Mouse (Mus musculus) ES-E14 (cell line): ENCODE results near the gene C1ql4. TPM values are rescaled to one million over a fixed set of nuclear protein-coding genes. Genes with fewer than 3 reads are reported as not detected.

ENCODE experiments used
- DNase-seq: peaks from one replicate; pipeline ENCODE4 v3.0.0-alpha.2; 2013; ENCODE audit warnings: low read depth, low spot score
- H3K27ac ChIP-seq: 2 replicates; pipeline ENCODE4 v1.5.1; 2012; ENCODE audit warnings: low read depth, mild to moderate bottlenecking, low read length, moderate library complexity, mixed read lengths; ENCODE audit not compliant: poor library complexity, insufficient read depth, severe bottlenecking
- H3K36me3 ChIP-seq: 2 replicates; pipeline ENCODE4 v1.6.1; 2012; ENCODE audit warnings: mild to moderate bottlenecking, low read length, moderate library complexity, mixed read lengths; ENCODE audit not compliant: control insufficient read depth, poor library complexity, insufficient read depth, severe bottlenecking
- H3K4me1 ChIP-seq, 2 experiments: fragments of 150-350 bp in 1 of 2; sonication (generic) in 1 of 2; 2 replicates each; pipeline ENCODE4 v1.6.1; 2012; ENCODE audit warnings: low read length in 2 of 2, mild to moderate bottlenecking in 1 of 2, mixed read lengths in 1 of 2; ENCODE audit not compliant: control insufficient read depth in 2 of 2, insufficient read depth in 2 of 2, poor library complexity in 1 of 2
- H3K4me3 ChIP-seq, 2 experiments: fragments of 150-350 bp in 1 of 2; sonication (generic) in 1 of 2; 2 replicates each; pipeline ENCODE4 v1.5.1; 2012; ENCODE audit warnings: low read length in 2 of 2, low read depth in 1 of 2, mild to moderate bottlenecking in 1 of 2, mixed read lengths in 1 of 2; ENCODE audit not compliant: insufficient read depth in 1 of 2, poor library complexity in 1 of 2, severe bottlenecking in 1 of 2
- H3K9ac ChIP-seq: 2 replicates; pipeline ENCODE4 v1.6.1; 2012; ENCODE audit warnings: low read depth, mild to moderate bottlenecking, low read length, mixed read lengths; ENCODE audit not compliant: poor library complexity, insufficient read depth, severe bottlenecking
- H3K9me3 ChIP-seq: fragments of 150-350 bp; sonication (generic); 2 replicates; pipeline ENCODE4 v1.6.1; 2012; ENCODE audit warnings: low read depth, mild to moderate bottlenecking, low read length; ENCODE audit not compliant: control insufficient read depth, insufficient read depth
- CHD2 ChIP-seq: IDR thresholded peaks from 2 replicates; pipeline ENCODE4 v1.6.1; 2014; ENCODE audit warnings: mild to moderate bottlenecking, low read depth, low read length, inconsistent platforms
- HCFC1 ChIP-seq: IDR thresholded peaks from 2 replicates; pipeline ENCODE4 v1.6.1; 2012; ENCODE audit warnings: low read length, inconsistent platforms, borderline replicate concordance; ENCODE audit not compliant: insufficient read depth
- MAFK ChIP-seq: IDR thresholded peaks from 2 replicates; pipeline ENCODE4 v1.6.1; 2014; ENCODE audit warnings: mild to moderate bottlenecking, low read depth, low read length, inconsistent platforms; ENCODE audit not compliant: insufficient read depth
- ZC3H11A ChIP-seq: IDR thresholded peaks from 2 replicates; pipeline ENCODE4 v1.6.1; 2012; ENCODE audit warnings: low read depth, mild to moderate bottlenecking, inconsistent platforms, low read length, borderline replicate concordance
- ZNF384 ChIP-seq: IDR thresholded peaks from 2 replicates; pipeline ENCODE4 v1.6.1; 2012; ENCODE audit warnings: low read depth, low read length, inconsistent platforms
- in situ Hi-C, 2 experiments: fragments of 600-800 bp; cut with MboI; formaldehyde crosslinking; loops; one replicate each; pipeline ENCODE4 v1.15.1; 2025; ENCODE audit warnings: low sequenced_read_pairs in 2 of 2, inconsistent platforms in 1 of 2; ENCODE audit not compliant: unreplicated experiment in 2 of 2
- total RNA-seq: library from RNA; depleted of rRNA; stranded (reverse); fragments of 300-350 nt; gene quantifications from 2 replicates; pipeline ENCODE4 v1.2.3, GENCODE M21; 2012

C1ql4 gene
- total RNA-seq, 1 experiment, result 3.7 TPM

DNA sequence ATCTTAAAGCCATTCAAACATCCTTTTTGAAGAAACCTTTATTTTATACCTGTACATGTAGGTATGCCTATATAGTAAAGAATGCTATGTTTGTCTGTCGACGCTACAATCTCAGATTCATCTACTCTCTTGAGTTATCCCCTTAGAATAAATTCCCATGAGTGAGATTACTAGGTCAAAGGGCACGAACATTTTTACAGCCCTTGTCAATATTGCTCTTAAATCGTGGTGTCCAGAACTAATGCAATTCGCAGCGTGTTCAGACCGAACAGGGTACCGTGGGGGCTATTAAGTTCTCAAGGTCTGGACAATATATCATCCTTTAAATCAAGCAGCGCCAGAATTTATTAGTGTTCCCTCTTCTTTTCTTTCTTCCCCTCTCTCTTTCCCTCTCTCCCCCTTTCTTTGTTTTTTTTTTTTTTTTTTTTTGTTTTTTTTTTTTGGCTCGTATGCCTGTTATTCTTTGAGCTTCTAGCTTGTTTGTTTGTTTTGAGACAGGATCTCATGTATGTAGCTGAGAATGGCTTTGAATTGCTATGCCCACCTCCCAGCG, 25.3 kb upstream of the C1ql4 start:
- Histone ChIP-seq H3K4me1 (0 out of 4 replicates have a peak, but pooled peaks cover 2 to 4% of the 10 kb centered on the region in 2 experiments), H3K4me3 (peak overlapping the region in 1 of 2 experiments; percentile 31; a peak in 2 of 4 replicates), H3K27ac (no peak overlapping the region), H3K9ac (no peak overlapping the region), H3K36me3 (no peaks in the 10 kb centered on the region), H3K9me3 (no peaks in the 10 kb centered on the region)
- no peak for DNase-seq
- TF ChIP-seq HCFC1, result no peak
- peak; percentile 54; the same call in 1 of the 2 replicates for TF ChIP-seq ZNF384
- in situ Hi-C loops, result no loop called here

- H3K4me1 ChIP-seq, result 0 out of 4 replicates have a peak, but pooled peaks cover 2 to 4% of the 10 kb centered on the region in 2 experiments
- H3K9ac ChIP-seq, result no peak overlapping the region
- no peaks in the 10 kb centered on the region for H3K9me3 ChIP-seq
- H3K27ac ChIP-seq, result no peak overlapping the region
- no peak overlapping the region for H3K4me3 ChIP-seq
- no peak for TF ChIP-seq CHD2
- TF ChIP-seq HCFC1, result no peak
- TF ChIP-seq MAFK, result no peak
- TF ChIP-seq ZNF384, result no peak
- TF ChIP-seq ZC3H11A, result no peak
- no peaks in the 10 kb centered on the region for H3K36me3 ChIP-seq
- DNase-seq, result no peak
- in situ Hi-C loops, result no loop called here
These were observed 24.2 kb upstream of the C1ql4 start for GRCm38 (mm10) chr15:99111809-99112208.

DNA sequence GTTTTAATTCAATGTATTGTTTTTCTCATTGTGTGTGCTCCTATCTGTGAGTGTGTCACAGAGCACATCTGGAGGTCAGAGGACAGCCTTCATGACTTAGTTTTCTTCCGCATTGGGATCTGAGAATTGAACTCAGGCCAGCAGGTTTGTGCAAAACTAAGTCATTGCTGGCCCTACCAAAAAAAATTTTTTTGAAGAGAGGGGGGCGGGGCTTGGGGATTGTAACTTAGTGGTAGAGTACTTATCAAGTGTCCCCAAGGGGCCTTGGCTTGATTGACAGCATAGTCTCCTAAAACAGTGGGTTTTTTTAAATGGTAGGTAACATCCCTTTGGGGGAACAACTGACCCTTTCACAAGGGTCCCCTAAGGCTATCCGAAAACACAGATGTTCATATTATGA, 23.5 kb upstream of the C1ql4 start:
- no peak for DNase-seq
- H3K9me3 ChIP-seq, result no peaks in the 10 kb centered on the region
- 0 out of 4 replicates have a peak, but pooled peaks cover 2 to 4% of the 10 kb centered on the region in 2 experiments for H3K4me1 ChIP-seq
- TF ChIP-seq MAFK, result no peak
- no peak for TF ChIP-seq HCFC1
- TF ChIP-seq CHD2, result no peak
- no peak for TF ChIP-seq ZNF384
- TF ChIP-seq ZC3H11A, result no peak
- H3K4me3 ChIP-seq, result no peak overlapping the region
- H3K9ac ChIP-seq, result no peak overlapping the region
- no peak overlapping the region for H3K27ac ChIP-seq
- in situ Hi-C loops, result no loop called here
- no peaks in the 10 kb centered on the region for H3K36me3 ChIP-seq

GRCm38 (mm10) chr15:99107866-99108265, 20.2 kb upstream of the C1ql4 start:
- Histone ChIP-seq H3K9ac (no peak overlapping the region), H3K9me3 (no peaks in the 10 kb centered on the region), H3K36me3 (no peaks in the 10 kb centered on the region; the same call in 1 of the 2 replicates), H3K27ac (no peak overlapping the region), H3K4me3 (no peak overlapping the region), H3K4me1 (0 out of 4 replicates have a peak, but pooled peaks cover 2 to 4% of the 10 kb centered on the region in 2 experiments)
- no peak for DNase-seq
- in situ Hi-C loops, result no loop called here
- TF ChIP-seq HCFC1, result no peak
- no peak for TF ChIP-seq MAFK
- no peak for TF ChIP-seq ZNF384
- no peak for TF ChIP-seq ZC3H11A
- no peak for TF ChIP-seq CHD2
